ENCODE assay signal across 14 mouse cellular contexts in the genomic region with DNA sequence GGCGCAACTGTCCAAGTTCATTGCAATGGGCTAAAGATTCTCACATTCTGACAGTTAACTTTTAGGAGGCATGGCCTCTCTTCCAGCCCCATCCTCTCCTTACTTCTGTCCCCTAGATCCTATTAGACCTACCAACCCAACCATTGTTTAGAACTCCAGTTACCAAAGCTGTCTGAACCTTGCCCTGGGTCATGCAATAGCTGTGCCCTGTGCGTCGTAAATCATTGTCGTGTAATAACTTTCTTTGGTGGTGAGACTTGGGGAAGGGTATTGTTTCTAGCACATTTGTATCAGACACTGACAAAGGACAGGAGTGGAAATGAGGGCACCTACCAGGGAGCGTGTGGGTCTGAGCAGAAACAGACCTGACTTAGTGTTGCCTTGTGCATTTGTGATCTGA.
"Had no signal": no experiment of that assay in that cellular context is flagged by ENCODE, and none has a peak within 500 bp of the region (broad histone marks: within the 10 kb centered on the region; RNA-seq: fewer than 3 reads in every experiment).

No protein-coding gene starts in this region.

- H3K27me3 ChIP-seq: limb, embryonic 13.5 days; liver, embryonic 12.5 days; liver, embryonic 15.5 days; midbrain, embryonic 12.5 days; midbrain, embryonic 15.5 days; neural tube, embryonic 12.5 days; neural tube, embryonic 15.5 days had no signal

- H3K27ac ChIP-seq: limb, embryonic 10.5 days; limb, embryonic 13.5 days; liver, embryonic 12.5 days; liver, embryonic 15.5 days; midbrain, embryonic 12.5 days; midbrain, embryonic 15.5 days; neural tube, embryonic 12.5 days; neural tube, embryonic 15.5 days had no signal

- DNase-seq: kidney, adult 11 months; liver; right cerebral cortex, postnatal 14 days; spleen, adult 18-20 months; thymus, adult 18-20 months; thymus, postnatal 36 days had no signal

- ATAC-seq: liver, embryonic 12.5 days; midbrain, embryonic 15.5 days had no signal

- H3K4me3 ChIP-seq: limb, embryonic 10.5 days; limb, embryonic 13.5 days; liver, embryonic 12.5 days; liver, embryonic 15.5 days; midbrain, embryonic 12.5 days; midbrain, embryonic 15.5 days; neural tube, embryonic 12.5 days; neural tube, embryonic 15.5 days had no signal

- H3K4me1 ChIP-seq: limb, embryonic 13.5 days; liver, embryonic 12.5 days; liver, embryonic 15.5 days; midbrain, embryonic 12.5 days; midbrain, embryonic 15.5 days; neural tube, embryonic 12.5 days; neural tube, embryonic 15.5 days had no signal

- H3K9me3 ChIP-seq: limb, embryonic 10.5 days; limb, embryonic 13.5 days; liver, embryonic 12.5 days; liver, embryonic 15.5 days; midbrain, embryonic 12.5 days; midbrain, embryonic 15.5 days; neural tube, embryonic 12.5 days; neural tube, embryonic 15.5 days had no signal

- H3K36me3 ChIP-seq: limb, embryonic 10.5 days; limb, embryonic 13.5 days; liver, embryonic 12.5 days; liver, embryonic 15.5 days; midbrain, embryonic 12.5 days; midbrain, embryonic 15.5 days; neural tube, embryonic 12.5 days; neural tube, embryonic 15.5 days had no signal

- H3K4me2 ChIP-seq: limb, embryonic 13.5 days; liver, embryonic 12.5 days; liver, embryonic 15.5 days; midbrain, embryonic 12.5 days; midbrain, embryonic 15.5 days; neural tube, embryonic 12.5 days; neural tube, embryonic 15.5 days had no signal

- H3K9ac ChIP-seq: limb, embryonic 13.5 days; liver, embryonic 12.5 days; liver, embryonic 15.5 days; midbrain, embryonic 12.5 days; midbrain, embryonic 15.5 days; neural tube, embryonic 12.5 days; neural tube, embryonic 15.5 days had no signal
